ENCODE assay signal across 23 mouse cellular contexts in the genomic region with DNA sequence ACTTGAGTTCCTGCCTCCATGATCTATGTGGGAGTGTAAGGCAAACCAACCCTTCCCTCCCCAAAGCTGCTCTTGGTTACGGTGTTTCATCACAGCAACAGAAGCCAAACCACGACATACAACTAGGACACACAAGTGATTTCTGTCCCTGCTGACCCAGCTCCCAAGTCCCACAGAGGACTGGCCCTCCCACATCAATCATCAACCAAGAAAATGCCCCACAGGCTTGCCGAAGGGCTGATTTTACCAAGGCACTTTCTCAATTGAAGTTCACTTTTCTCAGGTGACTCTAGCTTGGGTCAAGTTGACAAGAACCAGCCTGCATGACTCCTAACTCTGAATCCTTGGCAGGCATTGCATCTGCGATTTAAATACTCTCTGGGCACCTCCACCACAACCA.
"Had no signal": no experiment of that assay in that cellular context is flagged by ENCODE, and none has a peak within 500 bp of the region (broad histone marks: within the 10 kb centered on the region; RNA-seq: fewer than 3 reads in every experiment).

No protein-coding gene starts in this region.

- H3K4me1 ChIP-seq: limb, embryonic 15.5 days had no signal

- DNase-seq: forebrain, postnatal 0 days; gastrocnemius, postnatal 14 days; gastrocnemius, postnatal 36 days; heart, adult 11 months; heart, adult 2 months; heart, postnatal 14 days; heart, postnatal 36 days; layer of hippocampus, adult 9-11 months; layer of hippocampus, postnatal 36 days; left cerebral cortex, postnatal 4 days had no signal

- H3K4me3 ChIP-seq: forebrain, embryonic 15.5 days; heart, adult 2 months; heart, embryonic 13.5 days; heart, embryonic 15.5 days; hindbrain, embryonic 13.5 days; hindbrain, embryonic 15.5 days; limb, embryonic 13.5 days; limb, embryonic 15.5 days; liver, embryonic 12.5 days had no signal

- H3K27me3 ChIP-seq: forebrain, embryonic 15.5 days; heart, embryonic 15.5 days; hindbrain, embryonic 15.5 days; liver, embryonic 12.5 days had no signal

- ATAC-seq: forebrain, embryonic 15.5 days; forebrain, postnatal 0 days; hindbrain, postnatal 0 days; intestine, embryonic 16.5 days; liver, embryonic 12.5 days had no signal

- H3K9me3 ChIP-seq: forebrain, embryonic 15.5 days; heart, embryonic 13.5 days; heart, embryonic 15.5 days; hindbrain, embryonic 15.5 days; limb, embryonic 15.5 days had no signal

- H3K9ac ChIP-seq: forebrain, embryonic 15.5 days; forebrain, postnatal 0 days; heart, embryonic 13.5 days; heart, embryonic 15.5 days; hindbrain, embryonic 13.5 days; hindbrain, embryonic 15.5 days; limb, embryonic 13.5 days; limb, embryonic 15.5 days; liver, embryonic 12.5 days; liver, embryonic 14.5 days had no signal

- H3K4me2 ChIP-seq: forebrain, embryonic 15.5 days; heart, embryonic 11.5 days; heart, embryonic 13.5 days; heart, embryonic 15.5 days; hindbrain, embryonic 13.5 days; hindbrain, embryonic 15.5 days; limb, embryonic 13.5 days; limb, embryonic 15.5 days; liver, embryonic 12.5 days had no signal

- H3K36me3 ChIP-seq: forebrain, embryonic 15.5 days; heart, embryonic 13.5 days; heart, embryonic 15.5 days; hindbrain, embryonic 13.5 days; hindbrain, embryonic 15.5 days; limb, embryonic 13.5 days; limb, embryonic 15.5 days; liver, embryonic 12.5 days had no signal

- H3K27ac ChIP-seq: forebrain, embryonic 15.5 days; heart, adult 2 months; heart, embryonic 13.5 days; heart, embryonic 15.5 days; hindbrain, embryonic 13.5 days; hindbrain, embryonic 15.5 days; hindbrain, postnatal 0 days; kidney, postnatal 0 days; limb, embryonic 13.5 days; limb, embryonic 15.5 days; liver, embryonic 12.5 days; liver, embryonic 14.5 days had no signal
